Mouse (Mus musculus): ENCODE measurements around the gene Acrbp.
"Not testable (repeated sequence)": the region's sequence is repeated elsewhere in the genome, so short reads cannot be mapped to it uniquely, and the experiment has no call there.

Acrbp gene

DNA sequence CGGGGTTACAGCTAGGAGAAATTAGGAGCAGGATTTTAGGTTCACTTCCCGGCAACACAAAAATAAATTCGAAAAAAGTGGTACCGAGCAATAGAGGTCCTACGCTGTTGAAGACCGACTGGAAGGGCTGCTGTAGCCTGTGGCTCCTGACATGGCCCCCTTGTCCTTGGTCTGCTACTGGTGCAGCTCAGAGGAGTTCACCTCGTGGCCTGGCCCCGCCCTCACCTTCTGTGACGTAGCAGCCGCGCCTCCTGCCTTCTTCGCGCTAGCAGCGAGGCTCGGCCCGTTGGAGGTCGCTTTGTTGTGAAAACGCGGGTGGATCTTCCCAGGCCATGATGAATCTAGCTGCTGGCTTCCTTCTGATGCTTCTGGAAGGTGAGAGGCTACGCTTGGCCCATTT is at the start of gene Acrbp:
Gene Acrbp (plus strand): TSS at position 12 of the 400 bp plus-strand sequence.
- no peak for DNase-seq

DNA sequence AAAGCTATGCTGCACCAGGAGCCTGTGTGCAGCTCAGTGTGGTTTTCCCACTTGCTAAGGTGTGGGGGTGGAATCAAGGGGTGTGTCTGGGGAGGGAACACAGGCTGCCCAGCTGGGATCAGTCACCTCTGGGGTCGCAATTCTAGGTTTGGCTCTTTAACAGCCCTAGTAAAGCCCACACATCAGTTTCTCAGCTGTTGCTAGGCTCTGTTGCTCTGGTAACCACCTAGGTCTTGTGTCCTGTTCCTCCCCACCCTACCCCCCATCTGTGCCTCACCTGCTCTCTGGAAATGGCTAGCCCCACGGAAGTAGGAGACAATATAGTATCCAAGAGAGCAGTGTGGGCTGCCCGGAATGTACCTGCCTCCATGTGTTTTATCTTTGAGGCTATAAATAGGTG is 45.8 kb upstream of the Acrbp start:
- DNase-seq, result no peak

DNA sequence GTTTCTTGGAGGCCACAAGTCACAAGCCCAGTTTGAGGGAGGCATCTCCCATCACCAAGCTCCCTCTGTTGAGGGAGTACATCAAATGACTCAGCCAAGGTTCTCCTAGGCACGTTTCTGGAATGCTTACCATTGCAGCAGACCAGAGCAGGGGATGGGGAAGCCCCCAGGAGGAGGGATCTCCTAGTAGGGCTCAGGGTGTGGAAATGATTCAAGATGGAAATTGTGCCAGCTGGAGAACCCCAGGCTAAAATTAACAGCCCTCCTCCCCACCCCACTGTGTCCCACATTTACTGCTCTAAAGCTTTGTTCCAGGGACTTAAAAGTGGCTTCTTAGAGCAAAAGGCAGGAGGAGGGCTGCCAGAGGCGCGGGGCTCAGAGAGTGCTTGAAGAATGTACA is 44.4 kb upstream of the Acrbp start:
- DNase-seq, result no peak

DNA sequence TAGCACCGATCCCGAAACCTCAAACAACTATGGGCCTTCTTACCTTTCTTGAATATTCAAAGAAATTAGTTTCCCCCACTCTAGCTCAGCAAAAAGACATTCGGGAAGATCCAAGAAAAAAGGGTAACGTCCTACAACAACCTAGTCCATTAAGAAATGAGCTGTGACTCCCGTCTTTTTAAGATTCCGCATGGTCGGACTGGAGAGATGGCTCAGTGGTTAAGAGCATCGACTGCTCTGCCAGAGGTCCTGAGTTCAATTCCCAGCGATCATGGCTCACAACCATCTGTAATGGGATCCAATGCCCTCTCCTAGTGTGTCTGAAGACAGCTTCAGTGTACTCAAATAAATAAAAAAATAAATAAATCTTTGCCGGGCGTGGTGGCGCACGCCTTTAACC is 41.4 kb upstream of the Acrbp start:
- DNase-seq, result peak; percentile 7

DNA sequence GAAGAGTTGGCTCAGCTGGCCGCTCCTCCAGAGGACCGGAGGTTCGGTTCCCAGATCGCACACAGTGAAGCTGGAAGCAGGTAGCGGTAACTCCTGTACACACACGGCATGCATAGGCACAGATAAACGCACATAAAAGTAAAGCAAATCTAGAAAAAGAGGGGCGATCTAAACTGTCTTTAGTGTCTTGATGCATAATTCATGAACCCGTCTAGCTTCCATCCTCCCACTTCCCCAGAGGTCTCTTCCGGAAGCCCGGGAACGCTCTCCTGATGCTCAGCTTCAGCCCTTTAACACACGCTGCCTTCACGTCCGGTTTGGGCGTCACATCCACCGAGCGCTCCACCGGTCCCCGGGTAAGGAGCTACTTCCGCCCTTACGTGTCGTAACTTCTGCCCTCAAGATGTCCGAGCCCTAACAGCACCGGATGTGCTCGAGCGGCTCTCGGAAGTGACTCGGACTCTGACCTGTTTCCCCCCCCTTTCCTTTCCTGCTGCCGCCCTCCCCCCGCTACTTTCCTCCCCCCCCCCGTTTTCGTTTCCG is 40.8 kb upstream of the Acrbp start:
- DNase-seq, result peak; percentile 99

DNA sequence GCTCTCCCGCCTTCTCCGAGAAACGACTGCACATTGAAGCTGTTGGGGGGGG is 40.5 kb upstream of the Acrbp start, which contains the start of gene Zfp384:
Gene Zfp384 (plus strand): TSS at position 17 of the 52 bp plus-strand sequence.
- DNase-seq, result no peak

DNA sequence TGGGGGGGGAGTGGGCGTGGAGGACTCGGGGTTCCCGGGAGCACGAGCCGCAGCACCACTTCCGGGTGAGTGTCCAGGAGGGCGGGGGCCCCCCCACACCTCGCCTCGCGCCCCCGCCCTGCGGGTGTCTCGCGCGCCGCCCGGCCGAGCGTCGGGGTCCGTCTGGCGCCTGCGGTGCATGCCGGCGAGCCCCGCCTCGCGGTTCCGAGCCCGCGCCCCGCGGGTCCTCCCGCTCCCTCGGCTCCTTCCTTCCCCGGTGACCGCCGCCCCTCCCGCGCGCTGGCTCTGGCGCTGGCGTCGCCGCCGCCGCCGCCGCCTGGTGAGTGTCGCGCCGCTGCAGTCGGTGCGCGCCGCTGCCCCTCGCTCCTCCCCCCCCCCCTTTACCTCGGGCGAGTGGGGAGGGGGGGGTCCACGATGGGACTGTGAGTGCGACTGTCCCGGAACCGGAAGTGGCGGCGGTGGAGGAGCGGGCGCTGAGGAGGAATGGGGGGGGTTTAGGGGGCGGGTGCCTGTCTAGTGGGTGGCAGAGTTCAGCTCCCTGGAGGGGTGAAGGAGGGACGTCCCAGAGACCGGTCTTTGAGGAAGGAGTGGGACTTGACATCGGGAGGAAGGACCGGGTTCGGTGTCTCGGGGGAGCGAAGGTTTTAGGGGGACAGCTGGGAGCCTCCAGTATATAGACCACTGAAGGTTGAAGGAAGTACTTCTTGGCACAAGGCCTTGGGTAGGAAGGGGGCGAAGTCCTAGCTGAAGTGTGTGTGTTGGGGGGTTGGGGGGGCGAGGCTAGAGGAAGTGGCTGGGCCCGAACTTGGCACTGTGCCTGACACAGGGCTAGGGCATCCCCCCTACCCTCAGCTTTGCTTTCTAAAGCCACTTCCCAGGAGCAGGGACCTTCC is 40.1 kb upstream of the Acrbp start:
- peak; percentile 90 for DNase-seq

DNA sequence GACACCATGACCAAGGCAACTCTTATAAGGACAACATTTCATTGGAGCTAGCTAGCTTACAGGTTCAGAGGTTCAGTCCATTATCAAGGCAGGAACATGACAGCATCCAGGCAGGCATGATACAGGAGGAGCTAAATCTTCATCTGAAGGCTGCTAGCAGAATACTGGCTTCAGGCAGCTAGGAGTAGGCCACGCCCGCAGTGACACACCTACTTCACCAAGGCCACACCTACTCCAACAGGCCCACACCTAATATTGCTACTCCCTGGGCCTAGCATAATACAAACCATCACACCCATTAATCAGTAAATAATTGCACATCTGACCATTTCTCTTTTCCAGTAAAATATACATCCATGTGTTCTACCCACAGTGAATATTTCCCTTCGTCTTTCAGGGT is 31.8 kb upstream of the Acrbp start:
- DNase-seq, result no peak

DNA sequence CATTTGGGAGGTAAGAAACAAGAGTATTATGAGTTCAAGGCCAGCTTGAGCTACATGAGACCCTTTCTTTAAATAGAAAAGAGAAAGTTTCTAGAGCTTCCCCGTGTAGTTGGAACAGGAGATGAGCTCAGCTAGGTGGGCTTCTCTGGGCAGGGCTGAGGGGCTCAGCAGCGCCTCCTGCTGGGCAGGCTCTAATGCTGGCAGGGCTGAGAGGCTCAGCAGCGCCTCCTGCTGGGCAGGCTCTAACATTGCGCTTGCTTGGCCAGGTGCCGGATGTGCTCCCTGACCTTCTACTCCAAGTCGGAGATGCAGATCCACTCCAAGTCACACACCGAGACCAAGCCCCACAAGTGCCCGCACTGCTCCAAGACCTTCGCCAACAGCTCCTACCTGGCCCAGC is 19.0 kb upstream of the Acrbp start:
- peak; percentile 70 for DNase-seq

DNA sequence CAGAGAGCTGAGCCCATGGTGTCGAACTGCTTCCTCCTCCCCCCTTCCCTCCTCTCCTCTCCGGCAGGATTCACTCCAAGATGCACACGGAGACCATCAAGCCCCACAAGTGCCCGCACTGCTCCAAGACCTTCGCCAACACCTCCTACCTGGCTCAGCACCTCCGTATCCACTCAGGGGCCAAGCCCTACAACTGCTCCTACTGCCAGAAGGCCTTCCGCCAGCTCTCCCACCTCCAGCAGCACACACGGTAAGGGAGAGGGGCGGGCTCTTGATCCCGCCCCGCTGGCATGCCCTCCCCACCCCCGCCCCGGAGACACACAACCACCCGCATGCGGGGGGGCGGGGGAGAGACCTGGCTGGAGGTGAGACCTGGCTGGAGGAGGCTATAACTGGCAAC is 17.9 kb upstream of the Acrbp start:
- DNase-seq, result no peak

DNA sequence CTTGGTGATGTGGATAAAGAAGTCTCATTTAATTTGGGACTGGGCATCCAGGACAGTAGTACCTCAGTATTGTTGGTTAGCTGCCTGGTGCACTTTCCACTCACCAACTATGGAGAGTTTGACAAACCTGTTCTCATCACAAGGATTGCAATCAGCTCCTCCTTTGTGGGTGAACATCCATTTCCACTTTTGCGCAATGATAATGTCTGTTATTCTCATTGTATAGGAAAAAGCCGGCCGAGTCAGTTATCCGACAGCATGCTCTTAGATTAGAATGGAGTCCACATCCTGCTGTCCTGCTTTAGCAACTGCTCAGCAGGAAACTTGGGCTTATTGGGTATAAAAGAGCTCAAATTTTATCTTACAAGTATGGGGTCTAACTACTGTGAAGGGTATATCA is 10.8 kb upstream of the Acrbp start:
- no peak for DNase-seq

DNA sequence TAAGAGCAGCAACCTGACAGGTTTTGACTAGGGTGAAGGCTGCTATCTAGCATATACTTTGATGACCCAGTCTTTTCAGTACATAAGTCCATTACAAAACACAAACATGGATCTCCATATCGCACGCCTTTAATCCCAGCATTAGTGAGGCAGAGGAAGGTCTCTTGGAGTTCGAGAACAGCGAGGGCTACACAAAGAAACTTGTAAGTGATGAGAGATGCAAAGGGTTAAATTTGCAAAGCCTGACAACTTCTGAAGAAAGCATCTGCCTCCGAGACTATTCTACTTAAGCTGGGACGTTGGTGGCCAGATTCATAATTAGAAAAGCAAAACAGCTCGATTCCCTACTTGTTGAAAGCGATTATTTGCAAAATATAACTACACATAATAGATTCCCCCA is 10.4 kb upstream of the Acrbp start:
- no peak for DNase-seq

DNA sequence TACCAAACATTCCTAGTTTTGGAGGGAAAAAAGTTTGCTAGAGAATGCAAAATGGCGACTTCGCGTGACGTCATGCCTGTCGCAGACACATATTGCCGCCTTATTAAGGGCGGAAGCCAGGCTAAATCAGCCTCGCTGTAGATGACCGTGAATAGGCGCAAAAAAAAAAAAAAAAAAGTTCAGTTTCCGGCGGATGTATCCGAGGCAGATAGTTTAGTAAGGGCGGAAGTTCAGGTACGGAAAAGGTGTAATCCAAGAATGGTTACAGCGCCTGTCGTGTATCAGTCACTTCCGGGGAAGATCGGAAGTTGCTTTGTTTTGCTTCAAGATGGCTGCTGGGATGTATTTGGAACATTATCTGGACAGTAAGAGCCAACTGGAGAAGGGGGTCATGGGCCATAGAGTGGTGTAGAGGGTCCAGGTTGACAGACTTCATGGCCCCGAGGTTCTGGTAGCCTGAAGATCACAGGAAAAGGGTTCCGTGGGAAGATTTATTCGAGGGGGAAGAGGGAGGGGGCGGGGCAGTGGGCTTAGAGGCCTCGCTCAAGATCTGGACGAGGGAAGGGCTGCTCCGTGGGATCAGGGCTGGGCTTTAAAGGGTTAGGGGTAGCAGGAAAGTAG is 9.8 kb upstream of the Acrbp start, which contains the start of gene Ing4:
Gene Ing4 (plus strand): TSS at position 228 of the 621 bp plus-strand sequence.
- peak; percentile 95 for DNase-seq

DNA sequence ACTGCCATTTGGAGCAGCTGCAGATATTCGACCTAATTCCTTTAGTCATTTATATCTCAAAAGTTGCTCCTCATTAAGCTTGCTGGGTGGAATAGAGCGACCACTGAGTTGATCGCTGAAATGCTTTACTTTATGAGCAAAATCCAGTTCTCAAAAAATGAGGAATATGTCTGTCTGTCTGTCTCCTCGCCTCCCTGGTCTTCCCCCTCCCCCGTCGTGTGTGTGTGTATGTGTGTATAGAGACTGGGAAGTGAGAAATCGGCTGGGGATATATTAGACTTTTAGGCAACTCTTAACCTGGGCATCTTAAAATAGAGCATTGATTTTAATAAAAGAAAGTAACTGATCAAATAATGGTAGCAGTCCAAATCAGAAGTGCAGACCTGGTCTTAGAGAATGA is 9.3 kb upstream of the Acrbp start:
- no peak for DNase-seq

DNA sequence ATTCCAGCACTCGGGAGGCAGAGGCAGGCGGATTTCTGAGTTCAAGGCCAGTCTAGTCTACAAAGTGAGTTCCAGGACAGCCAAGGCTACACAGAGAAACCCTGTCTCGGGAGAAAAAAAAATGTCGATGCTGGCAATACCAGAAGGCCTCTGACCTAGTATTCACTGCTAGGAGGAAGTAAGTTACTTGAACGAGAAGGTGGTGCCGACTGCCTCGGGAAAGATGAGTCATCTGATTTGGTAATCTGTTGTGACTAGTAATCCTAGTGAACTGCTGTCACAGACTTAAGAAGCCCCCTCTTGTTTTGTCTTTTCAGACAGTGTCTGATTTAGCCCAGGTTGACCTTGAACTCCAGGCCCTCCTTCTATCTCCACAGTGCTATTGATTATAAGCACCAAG is 8.4 kb upstream of the Acrbp start:
- DNase-seq, result no peak

DNA sequence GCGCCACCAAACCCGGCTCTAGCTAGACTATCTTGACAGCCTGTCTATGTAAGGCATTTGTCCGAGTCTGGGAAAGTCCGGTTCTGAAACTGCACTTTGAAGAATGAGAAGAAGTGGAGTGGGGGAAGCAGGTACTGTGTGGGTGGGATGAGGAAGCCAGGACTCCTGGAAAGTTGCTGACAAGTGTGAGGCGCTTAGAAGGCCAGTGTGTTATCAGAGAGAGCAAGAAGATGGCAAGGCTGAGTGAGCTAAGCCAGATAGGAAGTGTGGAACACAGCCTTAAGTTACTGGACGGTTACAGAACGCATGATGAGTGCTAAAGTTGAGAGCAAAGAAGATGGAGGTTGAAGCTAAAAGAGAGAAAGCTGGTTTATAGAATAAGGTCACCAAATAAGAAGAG is 7.4 kb upstream of the Acrbp start:
- no peak for DNase-seq

DNA sequence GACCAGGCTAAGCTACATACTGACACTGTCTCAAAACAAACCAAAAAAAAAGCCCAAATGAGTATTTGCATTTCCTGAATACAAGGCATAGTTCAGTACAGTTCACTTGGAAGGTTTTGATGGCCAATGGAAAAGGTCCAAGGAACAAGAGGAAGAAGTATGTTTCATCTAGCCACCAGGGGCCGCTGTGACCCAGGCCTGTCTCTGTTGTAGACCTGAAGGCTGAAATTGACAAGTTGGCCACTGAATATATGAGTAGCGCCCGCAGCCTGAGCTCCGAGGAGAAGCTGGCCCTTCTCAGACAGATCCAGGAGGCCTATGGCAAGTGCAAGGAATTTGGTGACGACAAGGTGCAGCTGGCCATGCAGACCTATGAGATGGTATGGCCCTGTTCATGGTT is 2.8 kb upstream of the Acrbp start:
- peak; percentile 91 for DNase-seq

DNA sequence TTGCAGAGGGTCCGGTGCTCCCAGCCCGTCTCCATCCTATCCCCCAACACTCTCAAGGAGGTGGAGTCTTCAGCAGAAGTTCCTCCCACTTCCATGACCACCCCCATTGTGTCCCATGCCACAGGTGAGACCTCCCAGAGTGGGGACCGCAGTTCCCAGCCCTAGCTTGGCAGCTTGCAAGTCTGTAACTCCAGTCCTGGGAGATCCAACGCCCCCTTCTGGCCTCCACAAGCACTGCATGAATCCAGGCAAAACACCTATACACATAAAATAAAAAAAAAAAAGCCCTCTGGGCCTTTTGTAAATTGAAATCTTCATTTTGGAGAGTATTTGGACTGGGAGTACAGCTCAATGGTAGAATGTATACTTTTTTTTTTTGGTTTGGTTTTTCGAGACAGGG is 1.7 kb downstream of the Acrbp start:
- DNase-seq, result peak; percentile 44

DNA sequence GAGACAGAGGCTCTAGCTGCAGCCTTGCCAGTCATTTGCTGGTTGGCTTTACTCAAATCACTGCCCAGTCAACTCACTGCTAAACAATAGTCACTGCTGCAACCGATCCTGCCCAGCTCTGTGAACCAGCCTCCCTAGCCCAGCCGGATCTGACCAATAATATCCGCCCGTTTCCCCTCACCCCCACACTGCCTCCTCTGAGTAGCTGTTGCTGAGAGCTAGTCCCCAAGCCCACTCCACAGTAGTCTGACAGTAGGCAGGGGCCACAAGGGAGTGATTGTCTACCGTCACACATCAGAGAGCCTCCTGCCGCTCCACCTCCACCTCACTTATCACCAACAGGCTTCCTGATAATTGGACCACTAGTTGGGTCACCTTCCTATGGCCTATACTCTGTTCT is 12.0 kb downstream of the Acrbp start:
- DNase-seq, result no peak

DNA sequence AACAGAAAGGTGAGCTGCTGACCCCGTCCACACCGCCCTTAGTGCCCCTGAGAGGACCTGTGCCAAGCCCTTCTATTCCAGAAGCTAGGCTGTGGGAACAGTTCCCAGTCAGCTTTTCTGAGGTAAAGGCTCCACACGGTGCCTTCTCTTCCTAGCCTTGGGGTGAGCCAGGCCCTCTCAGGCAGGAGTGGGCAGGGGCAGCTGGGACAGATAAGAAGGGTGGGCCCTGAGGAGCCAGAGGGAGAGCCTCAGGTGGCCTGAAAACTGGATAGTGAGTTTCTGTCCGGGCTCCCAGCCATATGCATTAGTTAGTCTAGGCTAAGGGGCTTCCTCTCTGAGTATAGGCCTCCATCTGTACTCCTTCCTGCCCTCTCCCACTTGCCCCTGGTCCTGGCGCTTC is 13.0 kb downstream of the Acrbp start:
- DNase-seq, result no peak

DNA sequence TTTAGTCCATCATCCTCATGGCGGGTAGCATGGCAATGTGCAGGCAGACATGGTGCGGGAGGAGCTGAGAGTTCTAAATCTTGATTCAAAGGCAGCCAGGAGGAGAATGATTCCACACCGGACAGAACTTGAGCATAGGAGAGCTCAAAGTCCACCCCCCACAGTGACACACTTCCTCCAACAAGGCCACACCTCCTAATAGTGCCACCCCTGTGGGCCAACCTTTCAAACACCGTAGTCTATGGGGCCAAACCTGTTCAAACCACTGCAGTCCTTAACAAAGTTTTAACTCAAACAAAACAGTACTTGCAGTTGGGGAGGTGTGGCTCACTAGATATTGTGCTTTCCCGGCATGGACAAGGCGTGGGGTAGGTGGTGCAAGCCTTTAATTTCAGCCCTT is 14.4 kb downstream of the Acrbp start:
- DNase-seq, result no peak

DNA sequence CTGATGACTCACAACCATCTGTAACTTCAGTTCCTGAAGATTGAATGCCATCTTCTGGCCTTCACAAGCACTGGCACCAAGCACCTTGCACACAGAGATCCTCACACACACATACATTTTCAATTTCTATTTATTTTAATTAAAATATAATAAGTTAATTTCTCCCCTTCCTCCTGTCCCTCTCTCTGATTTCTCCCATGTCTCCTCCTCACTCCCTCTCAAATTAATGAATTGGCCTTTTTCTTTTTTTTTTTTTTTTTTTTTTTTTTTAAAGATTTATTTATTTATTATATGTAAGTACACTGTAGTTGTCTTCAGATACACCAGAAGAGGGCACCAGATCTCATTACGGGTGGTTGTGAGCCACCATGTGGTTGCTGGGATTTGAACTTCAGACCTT is 15.7 kb downstream of the Acrbp start:
- DNase-seq, result not testable (repeated sequence)

DNA sequence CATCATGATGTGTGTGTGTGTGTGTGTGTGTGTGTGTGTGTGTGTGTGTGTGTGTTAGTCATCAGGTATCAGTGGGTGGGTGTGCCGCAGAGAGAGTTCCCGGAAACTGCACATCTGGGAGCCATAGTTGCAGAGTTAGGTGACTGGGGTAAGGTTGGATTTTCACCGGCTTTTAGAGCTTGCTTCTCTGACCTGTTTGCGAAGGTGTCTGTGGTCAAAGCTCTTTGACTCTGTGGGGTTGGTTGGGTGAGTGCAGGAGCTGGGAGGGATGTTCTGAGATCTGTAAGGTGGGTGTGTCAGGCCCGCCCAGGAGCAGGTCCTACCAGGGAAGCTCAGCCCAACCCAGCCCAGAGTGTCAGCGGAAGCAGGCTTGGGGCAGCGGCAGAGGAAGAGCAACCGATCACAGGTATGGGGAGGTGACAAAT is 18.1 kb downstream of the Acrbp start, which contains the start of gene Lpar5:
Gene Lpar5 (plus strand): TSS at position 350 of the 425 bp plus-strand sequence.
- no peak for DNase-seq

DNA sequence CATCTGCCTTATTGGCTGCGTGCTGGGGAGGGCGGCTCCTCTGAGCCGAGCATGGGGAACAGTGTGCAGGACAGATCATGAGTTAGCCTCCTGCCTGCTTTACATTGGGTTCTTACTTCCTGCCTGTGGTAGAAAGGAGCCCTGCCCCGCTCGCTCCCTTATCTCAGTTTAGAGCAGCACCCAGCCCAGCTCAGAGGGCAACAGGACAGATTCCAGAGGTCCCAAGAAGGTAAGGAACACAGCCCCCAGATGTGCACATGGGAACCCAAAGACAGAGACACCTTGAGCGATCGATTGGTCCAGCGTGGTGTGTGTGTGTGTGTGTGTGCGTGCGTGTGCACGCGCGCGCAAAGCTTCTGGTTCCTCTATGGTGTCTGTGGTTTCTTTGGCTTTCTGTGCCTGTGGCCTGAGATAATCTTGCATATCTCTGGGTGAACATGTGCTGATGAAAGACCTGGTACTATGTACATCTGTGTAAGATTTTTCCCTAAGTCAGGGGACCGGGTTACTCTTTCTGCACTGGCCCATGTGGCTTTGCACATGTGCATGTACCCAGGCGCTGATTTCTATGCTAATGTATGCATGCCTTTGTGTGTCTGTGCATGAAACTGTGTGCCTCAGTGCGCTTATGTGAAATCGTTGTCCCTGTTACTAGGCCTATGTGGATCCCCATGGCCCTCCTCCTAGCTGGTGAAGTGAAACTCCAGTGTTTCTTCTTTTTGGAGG is 21.8 kb downstream of the Acrbp start:
- no peak for DNase-seq
